Mouse (Mus musculus): Measurements from ENCODE around the gene Tchh.

DNA sequence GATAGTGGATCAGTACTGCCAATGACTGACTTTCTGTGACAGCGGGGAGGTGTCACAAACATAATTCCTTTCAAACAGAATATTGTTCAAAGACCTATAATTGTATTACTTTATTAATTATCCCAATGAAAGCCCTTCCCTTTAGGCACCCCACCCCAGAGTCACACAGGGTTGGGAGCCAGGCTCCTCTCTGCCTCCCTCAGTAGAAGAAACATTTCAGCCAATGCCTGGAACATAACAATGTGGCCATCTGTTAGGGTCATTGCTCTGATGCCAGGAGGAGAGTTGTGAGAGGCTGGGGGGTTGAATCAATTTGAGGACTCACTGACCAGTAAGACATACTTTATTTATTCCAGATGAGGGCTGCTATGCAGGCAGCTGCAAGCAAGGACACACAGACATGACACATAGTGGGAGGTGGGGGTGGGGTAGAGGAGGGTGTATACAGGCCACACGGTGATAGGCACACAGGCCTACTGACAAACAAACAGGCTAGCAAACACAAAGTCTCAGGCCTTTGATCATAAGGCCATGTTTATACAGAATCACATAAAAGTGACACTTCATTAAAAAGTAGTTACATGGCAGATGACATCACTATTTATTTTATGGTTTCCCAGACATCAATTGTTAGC lies 40.0 kb downstream of the Tchh start:
- TF ChIP-seq CTCF (IDR thresholded peaks at IDR 0.05; ENCODE audit: borderline replicate concordance, extremely low read depth, insufficient read depth, insufficient read length) (no peak), POLR2A (IDR thresholded peaks at IDR 0.05; ENCODE audit: borderline replicate concordance, extremely low read depth, insufficient read depth, insufficient read length, poor library complexity, severe bottlenecking) (no peak)

Measured in brain, embryonic 14.5 days (tissue).